26 mouse cellular contexts compared by ENCODE assay signal in the genomic region with DNA sequence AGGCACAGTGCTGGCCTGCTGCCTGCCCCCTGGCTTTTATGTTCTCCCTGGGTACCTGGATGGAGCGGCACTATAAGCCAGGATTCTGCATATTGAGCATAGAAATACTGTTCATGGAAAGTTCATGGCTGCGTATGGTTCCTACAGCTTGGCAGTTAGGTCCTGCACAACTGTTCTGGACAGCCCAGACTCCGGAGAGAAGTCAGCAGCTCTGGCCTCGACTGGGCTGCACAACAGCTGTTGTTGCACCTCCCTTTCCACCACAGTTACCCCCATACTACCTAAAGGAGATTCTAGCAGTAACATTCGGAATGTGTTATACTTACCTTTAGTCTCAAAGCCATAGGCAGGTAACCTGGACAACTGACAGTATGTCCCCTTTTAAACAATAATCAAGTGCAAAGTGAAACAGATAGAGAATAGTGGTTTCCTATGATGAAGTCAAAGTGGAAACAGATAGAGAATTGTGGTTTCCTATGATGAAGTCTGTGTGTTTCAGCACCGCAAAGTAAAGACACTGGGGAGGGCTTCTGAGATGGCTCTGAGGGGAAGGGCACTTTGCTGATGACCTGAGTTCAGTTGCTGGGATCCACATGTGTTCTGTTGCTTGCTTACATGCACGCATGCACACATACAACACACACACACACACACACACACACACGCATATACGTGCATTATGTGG.
DNase-seq lines count a peak whose midpoint lies in the region; ATAC-seq lines count a peak whose summit lies in the region.
"Had no signal": no experiment of that assay in that cellular context is flagged by ENCODE, and none has a peak within 500 bp of the region (broad histone marks: within the 10 kb centered on the region; RNA-seq: fewer than 3 reads in every experiment).

No protein-coding gene starts in this region.

- DNase-seq in cerebellum, postnatal 25 days, result peak; percentile 8 to 20
- no peak for DNase-seq in cerebellum, adult 9-10 months
- DNase-seq in urinary bladder, postnatal 10 days (ENCODE audit: low spot score), result no peak
- DNase-seq: adrenal gland, postnatal 10 days; adrenal gland, postnatal 36 days; B cell, adult 2 months; cerebellum, adult 18-20 months; cerebellum, adult 9-11 months; cerebellum, postnatal 36 days; gastrocnemius, postnatal 10 days; gastrocnemius, postnatal 36 days; heart, adult 18-20 months; heart, postnatal 14 days; heart, postnatal 4 days had no signal

- 83% methylated on average over 9 of the region's 9 CpGs for WGBS in heart, embryonic 11.5 days (ENCODE audit: insufficient replicate concordance)

- H3K4me2 ChIP-seq in heart, embryonic 11.5 days, result no peak overlapping the region
- H3K4me2 ChIP-seq: forebrain, embryonic 13.5 days; heart, embryonic 13.5 days; hindbrain, embryonic 15.5 days; intestine, embryonic 15.5 days had no signal

- peak; percentile 87 for ATAC-seq in granulocyte monocyte progenitor cell, adult 5-6 weeks (replicated peaks; ENCODE audit: poor library complexity, severe bottlenecking)
- peak; percentile 56; the same call in 1 of the 2 replicates for ATAC-seq in megakaryocyte, adult 5-6 weeks (ENCODE audit: poor library complexity, severe bottlenecking)
- no peak for ATAC-seq in heart, embryonic 11.5 days (replicated peaks; ENCODE audit: insufficient number of reproducible peaks, low FRiP score, low TSS enrichment)
- ATAC-seq: intestine, embryonic 15.5 days; Patski had no signal

- H3K9ac ChIP-seq in heart, embryonic 11.5 days (ENCODE audit: low read depth, low read length), result no peak overlapping the region
- H3K9ac ChIP-seq: forebrain, embryonic 13.5 days; heart, embryonic 13.5 days; hindbrain, embryonic 12.5 days; hindbrain, embryonic 15.5 days; intestine, embryonic 15.5 days had no signal

- no peaks in the 10 kb centered on the region for H3K27me3 ChIP-seq in heart, embryonic 11.5 days (ENCODE audit: control insufficient read depth, insufficient read depth, low read length)
- H3K27me3 ChIP-seq: CH12.LX; forebrain, embryonic 13.5 days; heart, embryonic 13.5 days; hindbrain, embryonic 12.5 days; hindbrain, embryonic 15.5 days; intestine, embryonic 15.5 days; Patski had no signal

- no peaks in the 10 kb centered on the region for H3K9me3 ChIP-seq in heart, embryonic 11.5 days (replicated peaks; ENCODE audit: control insufficient read depth, low read length)
- H3K9me3 ChIP-seq: forebrain, embryonic 10.5 days; forebrain, embryonic 13.5 days; G1E; heart, embryonic 13.5 days; hindbrain, embryonic 12.5 days; hindbrain, embryonic 15.5 days; intestine, embryonic 15.5 days had no signal

- H3K4me1 ChIP-seq in heart, embryonic 11.5 days (ENCODE audit: control insufficient read depth, insufficient read depth, low read length), result no peaks in the 10 kb centered on the region
- H3K4me1 ChIP-seq: forebrain, embryonic 13.5 days; heart, embryonic 13.5 days; intestine, embryonic 15.5 days had no signal

- H3K27ac ChIP-seq in heart, embryonic 11.5 days (ENCODE audit: low read depth, low read length), result no peak overlapping the region
- H3K27ac ChIP-seq: forebrain, embryonic 10.5 days; forebrain, embryonic 13.5 days; heart, embryonic 13.5 days; hindbrain, embryonic 12.5 days; hindbrain, embryonic 15.5 days; intestine, embryonic 15.5 days had no signal

- H3K36me3 ChIP-seq in heart, embryonic 11.5 days (ENCODE audit: control insufficient read depth, insufficient read depth, low read length), result no peaks in the 10 kb centered on the region
- H3K36me3 ChIP-seq: forebrain, embryonic 10.5 days; G1E; heart, embryonic 13.5 days; hindbrain, embryonic 12.5 days; hindbrain, embryonic 15.5 days; intestine, embryonic 15.5 days had no signal

- no peak overlapping the region for H3K4me3 ChIP-seq in heart, embryonic 11.5 days (ENCODE audit: low read depth, low read length)
- H3K4me3 ChIP-seq: forebrain, embryonic 10.5 days; forebrain, embryonic 13.5 days; heart, embryonic 13.5 days; hindbrain, embryonic 12.5 days; hindbrain, embryonic 15.5 days; intestine, embryonic 15.5 days had no signal

Comparison
In these comparisons a context has a peak if more than half of its experiments do, and no peak if none do; other contexts are left out.
1. DNase-seq: peak in cerebellum, postnatal 25 days (2 of 2); none in cerebellum, adult 9-10 months (single experiment) and urinary bladder, postnatal 10 days (single experiment).